Mouse (Mus musculus) C2C12 (cell line): ENCODE results near the gene Pinlyp. TPM values are rescaled to one million over a fixed set of nuclear protein-coding genes. Genes with fewer than 3 reads are reported as not detected.

Experiments
- H3K27me3 ChIP-seq: one replicate; pipeline ENCODE4 v1.6.1; 2011; ENCODE audit not compliant: control insufficient read depth, insufficient read depth, insufficient read length
- H3K36me3 ChIP-seq: one replicate; pipeline ENCODE4 v1.6.1; 2011; ENCODE audit not compliant: control insufficient read depth, insufficient read depth
- H3K4me3 ChIP-seq: one replicate; pipeline ENCODE4 v1.5.1; 2011; ENCODE audit warnings: mild to moderate bottlenecking, control low read depth; ENCODE audit not compliant: poor library complexity, insufficient read depth, severe bottlenecking
- H3K79me2 ChIP-seq: one replicate; pipeline ENCODE4 v1.6.1; 2011; ENCODE audit not compliant: control insufficient read depth, insufficient read depth
- H3K79me3 ChIP-seq: one replicate; pipeline ENCODE4 v1.6.1; 2011; ENCODE audit warnings: low read depth, control low read depth
- H3ac ChIP-seq: one replicate; pipeline ENCODE3; 2011; ENCODE audit warnings: low read depth; ENCODE audit not compliant: control insufficient read depth, insufficient read length
- CEBPB ChIP-seq: IDR thresholded peaks from one replicate; pipeline ENCODE4 v1.6.1; 2011; ENCODE audit warnings: low read depth, mild to moderate bottlenecking, control low read depth, moderate library complexity
- CTCF ChIP-seq: IDR thresholded peaks from one replicate; pipeline ENCODE4 v1.5.1; 2011; ENCODE audit not compliant: control insufficient read depth, insufficient read depth, insufficient read length
- FOSL1 ChIP-seq: IDR thresholded peaks from one replicate; pipeline ENCODE4 v1.8.0; 2011; ENCODE audit warnings: mild to moderate bottlenecking, low read length; ENCODE audit not compliant: poor library complexity, insufficient read depth, severe bottlenecking
- MAX ChIP-seq: IDR thresholded peaks from one replicate; pipeline ENCODE4 v1.6.1; 2011; ENCODE audit warnings: mild to moderate bottlenecking, control low read depth
- MYOD1 ChIP-seq: IDR thresholded peaks from one replicate; pipeline ENCODE4 v1.6.1; 2011; ENCODE audit warnings: low read depth; ENCODE audit not compliant: control insufficient read depth, insufficient read length
- MYOG ChIP-seq: IDR thresholded peaks from one replicate; pipeline ENCODE4 v1.6.1; 2011; ENCODE audit not compliant: control insufficient read depth, insufficient read length; ENCODE audit errors: extremely low read depth
- USF1 ChIP-seq: IDR thresholded peaks from one replicate; pipeline ENCODE4 v1.6.1; 2011; ENCODE audit warnings: low read depth, mild to moderate bottlenecking, control low read depth, moderate library complexity
- polyA plus RNA-seq: library from polyadenylated mRNA; unstranded; fragments of >200 nt; fragmentation: generic; extraction: Trizol; gene quantifications from one replicate; pipeline ENCODE4 v1.2.1, GENCODE M21; 2012; ENCODE audit warnings: missing spikeins

Pinlyp gene
- polyA plus RNA-seq, 1 experiment, result 0.23 TPM

DNA sequence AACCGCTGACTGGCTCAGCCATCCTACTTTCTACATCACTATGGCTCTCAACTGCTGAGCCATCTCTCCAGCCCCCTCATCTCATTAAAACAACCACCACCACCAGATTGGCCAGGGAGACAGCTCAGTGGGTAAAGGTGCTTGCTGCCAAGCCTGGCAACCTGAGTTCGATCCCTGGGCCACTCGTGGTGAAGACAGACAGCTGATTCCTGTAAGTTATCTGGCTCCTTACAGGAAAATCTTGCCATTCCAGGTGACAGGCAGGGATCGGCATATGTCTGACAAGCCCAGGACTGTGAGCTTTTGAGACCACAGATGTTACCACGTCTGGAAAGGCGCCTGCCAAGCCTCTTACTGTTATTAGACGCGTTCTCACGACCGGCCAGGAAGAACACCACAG lies 31.9 kb upstream of the Pinlyp start:
- H3K79me2 ChIP-seq, result no peaks in the 10 kb centered on the region
- H3ac ChIP-seq, result no peak overlapping the region
- no peak for TF ChIP-seq CEBPB
- TF ChIP-seq MAX, result no peak
- no peak for TF ChIP-seq MYOD1
- TF ChIP-seq MYOG, result no peak
- TF ChIP-seq USF1, result no peak
- TF ChIP-seq CTCF, result no peak
- TF ChIP-seq FOSL1, result no peak
- no peaks in the 10 kb centered on the region for H3K36me3 ChIP-seq
- H3K27me3 ChIP-seq, result no peaks in the 10 kb centered on the region
- no peak overlapping the region for H3K4me3 ChIP-seq
- no peaks in the 10 kb centered on the region for H3K79me3 ChIP-seq

DNA sequence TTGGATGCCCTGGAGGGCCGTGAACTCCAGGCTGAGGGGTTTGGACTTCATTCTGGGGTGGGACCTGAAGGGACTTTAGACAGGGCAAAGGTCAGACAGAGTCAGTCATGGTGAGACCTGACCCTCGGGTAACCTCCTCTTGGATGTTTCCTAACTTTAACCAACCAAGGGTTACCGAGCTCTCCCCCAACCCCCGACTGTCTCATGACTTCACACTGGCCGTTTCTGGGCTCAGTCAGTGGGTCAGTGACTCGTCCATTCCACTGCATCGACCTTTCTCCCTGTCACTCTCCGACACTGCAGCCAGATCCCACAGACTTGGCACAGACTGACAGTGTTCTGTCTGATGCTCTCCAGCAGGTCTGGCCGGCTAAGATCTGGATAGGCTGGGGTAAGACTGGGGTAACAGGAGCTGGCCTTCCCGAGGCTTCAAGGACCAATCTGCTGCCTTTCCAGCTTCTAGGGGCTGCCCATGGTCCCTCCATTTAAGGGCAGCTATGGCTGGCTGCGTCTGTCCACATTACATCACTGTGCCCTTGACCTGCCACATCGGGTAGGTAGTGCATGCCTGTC lies 28.4 kb upstream of the Pinlyp start:
- Histone ChIP-seq H3K27me3 (no peaks in the 10 kb centered on the region), H3K36me3 (no peaks in the 10 kb centered on the region), H3K79me3 (no peaks in the 10 kb centered on the region), H3K4me3 (no peak overlapping the region), H3K79me2 (no peaks in the 10 kb centered on the region), H3ac (no peak overlapping the region)
- TF ChIP-seq FOSL1, result no peak
- TF ChIP-seq CTCF, result no peak
- no peak for TF ChIP-seq MYOG
- TF ChIP-seq MYOD1, result no peak
- TF ChIP-seq USF1, result no peak
- no peak for TF ChIP-seq MAX
- TF ChIP-seq CEBPB, result no peak

DNA sequence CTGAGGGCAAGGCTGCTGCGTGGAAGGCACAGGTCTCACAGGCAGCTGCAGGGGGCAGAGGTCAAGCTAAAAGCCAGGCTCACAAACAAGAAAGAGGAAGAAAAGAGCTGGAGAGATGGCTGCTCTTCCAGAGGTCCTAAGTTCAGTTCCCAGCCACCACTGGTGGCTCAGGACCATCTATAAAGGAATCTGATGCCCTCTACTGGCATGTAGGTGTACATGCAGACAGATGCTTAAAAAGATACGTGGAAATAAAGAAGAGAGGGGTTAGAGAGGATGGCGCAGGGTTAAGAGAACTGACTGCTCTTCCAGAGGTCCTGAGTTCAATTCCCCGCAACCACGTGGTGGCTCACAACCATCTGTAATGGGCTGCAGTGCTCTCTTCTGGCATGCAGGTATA lies 26.5 kb upstream of the Pinlyp start:
- no peak overlapping the region for H3ac ChIP-seq
- H3K36me3 ChIP-seq, result no peaks in the 10 kb centered on the region
- no peaks in the 10 kb centered on the region for H3K79me2 ChIP-seq
- TF ChIP-seq MAX (no peak), USF1 (no peak), CEBPB (no peak), MYOG (no peak), MYOD1 (no peak), CTCF (no peak), FOSL1 (no peak)
- no peak overlapping the region for H3K4me3 ChIP-seq
- no peaks in the 10 kb centered on the region for H3K27me3 ChIP-seq
- no peaks in the 10 kb centered on the region for H3K79me3 ChIP-seq

- no peaks in the 10 kb centered on the region for H3K79me3 ChIP-seq
- no peak overlapping the region for H3K4me3 ChIP-seq
- no peak overlapping the region for H3ac ChIP-seq
- H3K36me3 ChIP-seq, result peaks cover 6% of the 10 kb centered on the region
- H3K27me3 ChIP-seq, result no peaks in the 10 kb centered on the region
- no peaks in the 10 kb centered on the region for H3K79me2 ChIP-seq
- TF ChIP-seq CEBPB, result no peak
- TF ChIP-seq MYOD1, result no peak
- TF ChIP-seq FOSL1, result no peak
- TF ChIP-seq MAX, result no peak
- TF ChIP-seq MYOG, result no peak
- TF ChIP-seq USF1, result no peak
- TF ChIP-seq CTCF, result no peak
Measured at GRCm38 (mm10) chr7:24571071-24571470, 25.2 kb upstream of the Pinlyp start.

- H3K79me3 ChIP-seq, result no peaks in the 10 kb centered on the region
- peaks cover 8% of the 10 kb centered on the region for H3K36me3 ChIP-seq
- H3K27me3 ChIP-seq, result no peaks in the 10 kb centered on the region
- TF ChIP-seq USF1 (no peak), MYOD1 (no peak), MAX (no peak), CEBPB (no peak), FOSL1 (no peak), MYOG (no peak), CTCF (no peak)
- no peak overlapping the region for H3K4me3 ChIP-seq
- no peaks in the 10 kb centered on the region for H3K79me2 ChIP-seq
- H3ac ChIP-seq, result no peak overlapping the region
Measured at GRCm38 (mm10) chr7:24568512-24568911, 22.6 kb upstream of the Pinlyp start.

DNA sequence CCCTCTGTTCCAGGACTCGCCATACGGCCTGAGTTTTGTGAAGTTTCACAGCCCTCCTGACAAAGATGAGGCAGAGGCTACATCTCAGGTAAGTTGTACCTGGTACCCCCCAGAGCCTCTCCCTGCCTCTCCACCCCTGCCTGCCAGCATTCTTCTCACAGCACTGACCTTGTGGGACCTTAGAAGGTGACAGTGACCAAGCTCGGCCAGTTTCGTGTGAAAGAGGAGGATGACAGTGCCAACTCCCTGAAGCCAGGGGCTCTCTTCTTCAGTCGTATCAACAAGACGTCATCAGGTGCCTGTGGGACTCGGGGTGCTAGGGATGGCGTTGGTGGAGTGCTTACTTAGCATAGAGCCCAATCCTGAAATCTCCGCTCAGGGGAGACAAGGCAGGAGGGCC lies 20.3 kb upstream of the Pinlyp start:
- H3K36me3 ChIP-seq, result peaks cover 8% of the 10 kb centered on the region
- H3K4me3 ChIP-seq, result no peak overlapping the region
- no peaks in the 10 kb centered on the region for H3K27me3 ChIP-seq
- no peak for TF ChIP-seq MYOG
- no peak for TF ChIP-seq MYOD1
- no peak for TF ChIP-seq FOSL1
- TF ChIP-seq MAX, result no peak
- no peak for TF ChIP-seq CEBPB
- TF ChIP-seq CTCF, result no peak
- no peak for TF ChIP-seq USF1
- H3ac ChIP-seq, result no peak overlapping the region
- H3K79me2 ChIP-seq, result no peaks in the 10 kb centered on the region
- no peaks in the 10 kb centered on the region for H3K79me3 ChIP-seq
